Mouse (Mus musculus) left cerebral cortex, postnatal 14 days (tissue): ENCODE data around the gene Fam149a. TPM values are rescaled to one million over a fixed set of nuclear protein-coding genes. Genes with fewer than 3 reads are reported as not detected.
"Not testable (repeated sequence)": the region's sequence is repeated elsewhere in the genome, so short reads cannot be mapped to it uniquely, and the experiment has no call there.

ENCODE experiments used
- DNase-seq, 2 experiments: peaks; one replicate each; pipeline ENCODE4 v3.0.0; 2021 to 2022; ENCODE audit warnings: low spot score in 2 of 2, mixed read lengths in 1 of 2
- intact Hi-C: fragments of 180-260 bp; cut with DNase I; formaldehyde crosslinking; loops from one replicate; pipeline ENCODE4 v1.15.1; 2025
- total RNA-seq, 2 experiments: library from RNA; stranded (reverse); gene quantifications; 2 replicates each; pipeline ENCODE4 v1.2.3; 2021

Fam149a gene
- total RNA-seq, 2 experiments from 2014 or later = 23.1 to 23.8 TPM

DNA sequence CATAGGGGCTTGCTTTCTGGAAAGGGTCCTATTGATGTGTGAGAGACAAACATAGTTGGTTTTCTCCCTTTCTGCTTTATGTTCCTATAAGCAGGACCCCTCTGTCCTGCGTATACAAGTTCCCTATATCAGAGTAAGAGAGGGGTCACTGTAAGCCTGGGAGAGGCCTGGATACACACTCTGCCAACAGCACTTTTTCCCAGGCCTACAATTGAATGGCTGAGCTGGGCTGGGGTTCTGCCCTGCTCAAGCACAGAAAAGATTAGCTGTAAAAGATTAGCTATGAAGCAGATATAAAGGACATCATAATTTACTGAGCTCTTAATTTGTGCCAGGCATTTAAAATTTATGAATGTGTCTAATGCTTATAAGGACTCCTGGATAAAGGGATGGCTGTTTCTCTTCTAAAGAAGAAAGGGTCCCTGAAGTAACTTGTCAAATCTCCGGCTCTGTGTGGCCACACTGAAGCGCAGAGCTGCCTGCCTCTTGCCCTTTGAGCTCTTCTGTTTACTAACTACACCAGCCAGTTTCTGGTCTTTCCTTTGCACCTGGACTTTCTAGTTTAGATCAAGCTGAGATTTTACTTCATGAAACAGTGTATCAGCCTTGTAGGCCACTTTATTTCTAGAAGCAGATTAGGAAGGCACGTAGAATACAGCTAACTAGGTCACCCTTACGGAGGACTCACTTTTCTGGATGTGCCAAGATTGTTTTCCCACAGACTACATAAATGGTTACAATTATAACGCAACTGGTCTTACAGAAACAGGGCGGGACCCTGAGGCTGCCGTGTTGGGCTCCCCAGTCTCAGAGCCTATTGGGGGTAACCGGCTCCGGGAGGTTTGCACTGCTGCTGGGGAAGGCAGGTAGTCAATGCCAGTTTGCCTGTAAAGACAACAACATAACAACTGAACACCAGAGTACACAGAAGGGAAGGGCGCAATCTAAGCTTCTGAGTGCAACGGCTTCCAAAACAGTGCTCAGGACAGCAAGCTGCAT is 40.2 kb downstream of the Fam149a start:
- DNase-seq = no peak
- intact Hi-C loops = no loop called here

DNA sequence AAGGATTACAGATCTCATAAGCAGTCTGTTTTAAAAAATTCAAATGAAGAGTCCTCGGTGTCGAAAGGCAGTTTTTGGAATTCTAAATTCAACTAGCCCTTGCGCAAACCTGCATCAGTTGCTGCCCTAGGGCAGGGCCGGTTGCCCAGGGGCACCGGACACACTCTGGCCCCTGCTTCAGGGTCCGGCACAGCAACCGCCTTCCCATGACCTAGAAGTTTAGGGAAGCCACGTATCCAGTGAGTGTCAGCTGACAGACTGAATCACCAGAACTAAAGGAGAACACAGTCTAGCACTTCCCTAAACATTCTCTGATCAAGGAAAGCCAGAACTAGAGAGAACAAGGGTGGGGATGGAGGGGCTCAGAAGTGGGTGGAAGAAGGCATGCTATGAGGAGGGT is 48.6 kb downstream of the Fam149a start:
- DNase-seq = peak in 1 of 2 experiments; percentile 9

DNA sequence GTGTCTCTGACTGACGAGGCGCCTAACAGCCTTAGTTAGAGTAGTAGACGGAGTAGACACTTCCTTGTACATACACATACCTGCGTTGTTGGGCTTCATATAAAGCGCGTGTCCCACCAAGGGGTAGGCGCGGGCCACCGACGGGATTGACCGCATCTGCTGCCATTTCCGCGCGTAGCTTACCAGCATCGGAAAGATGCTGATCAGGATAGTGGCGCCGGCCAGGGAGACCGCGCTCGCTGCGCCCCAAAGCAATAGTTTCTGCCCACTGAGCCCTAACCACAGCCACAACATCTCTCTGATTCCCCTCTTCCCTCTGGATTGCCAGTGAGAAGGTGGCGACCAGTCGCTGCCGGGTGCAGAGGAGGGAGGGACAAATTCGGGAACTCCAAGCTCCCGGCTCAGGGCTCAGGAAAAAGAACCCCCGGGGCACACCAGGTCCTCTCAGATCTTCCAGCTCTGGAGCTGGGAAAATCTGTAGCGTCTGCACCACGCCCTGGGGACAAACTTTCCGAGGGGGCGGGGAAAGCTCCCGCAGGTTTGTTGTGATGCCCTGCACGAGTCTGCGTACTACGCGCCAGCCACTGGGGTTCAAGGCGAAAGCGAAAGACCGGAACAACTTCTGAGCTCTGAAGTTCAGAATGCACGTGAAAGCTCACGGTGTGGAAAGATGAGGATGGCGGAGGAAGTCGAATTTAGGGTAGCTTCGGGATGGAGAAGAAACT is 49.2 kb downstream of the Fam149a start, which contains the start of gene Cyp4v3:
Gene Cyp4v3, minus strand, starts transcription at position 532 of the 725 bp plus-strand sequence.
- intact Hi-C loops = no loop called here
- peak; percentile 29 to 53 for DNase-seq

More for the DNA sequence above, 48.6 kb downstream of the Fam149a start:
- intact Hi-C loops = no loop called here

DNA sequence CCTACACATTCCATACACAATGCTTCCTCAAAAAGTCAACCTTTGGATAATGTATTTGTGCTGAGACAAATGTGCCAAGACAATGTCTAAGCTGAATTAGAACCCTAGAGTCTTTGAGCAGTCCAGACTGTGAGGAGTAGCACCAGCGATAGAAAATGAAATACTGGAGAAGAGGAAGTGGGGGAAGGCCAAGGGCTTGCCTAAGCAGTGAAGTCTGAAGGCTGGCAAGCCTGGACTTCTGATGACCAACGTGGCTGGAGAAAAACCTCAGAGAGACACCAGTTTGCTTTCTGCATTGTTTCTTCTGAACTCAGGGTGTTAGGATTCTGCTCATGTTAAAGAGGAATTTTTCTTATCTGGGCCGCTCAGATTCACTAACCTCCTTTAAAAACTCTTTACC is 51.2 kb downstream of the Fam149a start:
- intact Hi-C loops = no loop called here

GRCm38 (mm10) chr8:45329206-45329980 is 52.7 kb downstream of the Fam149a start:
- intact Hi-C loops = no loop called here
- no peak for DNase-seq

More for the DNA sequence above, 51.2 kb downstream of the Fam149a start:
- DNase-seq = no peak

- intact Hi-C loops, DNase-seq: not testable (repeated sequence)
Observed at GRCm38 (mm10) chr8:45327076-45327475, 55.0 kb downstream of the Fam149a start.

DNA sequence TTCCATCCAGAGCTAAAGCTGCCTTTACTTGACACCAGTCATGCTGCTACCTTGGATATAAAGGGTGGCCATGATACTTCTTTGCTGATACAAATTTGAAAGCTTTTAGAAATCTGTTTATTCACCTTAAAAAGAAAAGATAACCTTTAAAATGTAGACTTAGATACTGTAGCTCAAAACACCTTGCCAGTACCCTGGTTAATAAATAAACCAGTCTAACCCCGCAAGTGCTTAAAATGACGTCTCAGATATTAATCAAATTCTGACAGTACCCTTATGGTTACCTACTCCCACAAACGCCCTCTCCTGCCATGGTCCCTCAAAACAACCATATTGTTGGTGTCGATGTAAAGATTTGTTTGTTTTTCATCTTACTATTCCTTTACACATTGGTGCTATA is 57.9 kb downstream of the Fam149a start:
- intact Hi-C loops = no loop called here
- DNase-seq = no peak

- intact Hi-C loops = no loop called here
- no peak for DNase-seq
Observed at GRCm38 (mm10) chr8:45321365-45321764, 60.7 kb downstream of the Fam149a start.

DNA sequence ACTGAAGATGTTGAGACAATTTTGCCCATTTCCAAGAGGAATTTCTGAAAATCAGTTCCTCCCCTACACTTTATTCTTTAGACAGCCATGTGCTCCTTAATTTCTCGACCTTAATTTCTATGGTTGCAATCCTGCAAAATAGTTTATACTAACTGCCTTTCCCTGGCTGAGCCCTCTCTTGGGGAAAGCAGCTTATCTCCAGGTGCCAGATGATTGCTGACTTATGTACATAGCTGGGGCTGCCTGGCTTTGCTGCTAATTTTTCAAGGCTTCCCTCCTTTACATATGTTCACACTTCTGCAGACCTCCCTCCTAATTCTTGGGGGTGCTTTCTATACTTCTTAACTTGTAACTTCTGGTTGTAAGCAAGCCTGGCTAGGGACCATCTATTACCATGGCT is 61.2 kb downstream of the Fam149a start:
- no peak for DNase-seq
- intact Hi-C loops = no loop called here

DNA sequence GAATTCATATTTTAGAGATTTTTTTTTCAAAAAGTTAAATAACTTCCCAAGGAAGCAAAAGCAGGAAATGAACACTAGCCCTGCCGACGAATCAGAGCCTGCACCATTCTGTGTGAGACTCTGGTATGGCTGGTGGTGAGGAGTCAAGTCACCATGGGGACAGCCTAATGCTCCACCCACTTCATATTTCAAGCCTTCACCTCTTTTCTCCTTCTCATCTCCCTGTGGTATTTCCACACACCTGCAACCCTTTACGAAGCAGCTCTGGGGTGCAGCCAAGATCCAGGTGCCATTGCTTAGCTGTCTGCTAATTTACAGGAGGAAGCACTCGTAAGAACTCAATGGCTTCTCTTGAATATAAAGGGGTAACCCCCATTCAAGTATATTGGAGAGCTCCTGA is 71.1 kb downstream of the Fam149a start:
- DNase-seq = no peak
- intact Hi-C loops = no loop called here

DNA sequence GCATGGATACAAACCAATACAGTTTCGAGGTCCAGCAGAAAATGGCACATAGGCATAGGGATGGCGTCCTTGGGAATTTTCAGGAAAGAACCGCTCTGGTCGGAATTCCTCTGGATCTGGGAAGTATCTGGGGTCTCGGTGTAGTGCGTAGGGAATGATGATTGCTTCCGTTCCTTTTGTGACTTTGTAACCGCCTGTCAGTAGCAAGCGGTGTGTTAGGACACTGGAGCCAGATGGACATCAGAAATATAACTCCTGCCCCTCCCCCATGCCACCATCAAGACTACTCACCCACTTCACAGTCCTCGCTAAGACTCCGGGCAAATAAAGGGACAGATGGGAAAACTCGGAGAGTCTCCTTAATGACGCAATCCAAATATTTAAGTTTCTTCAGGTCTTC is 73.7 kb downstream of the Fam149a start, which contains the start of gene Gm45753:
Gene Gm45753, minus strand, starts transcription at position 101 of the 400 bp plus-strand sequence.
- no peak for DNase-seq
- intact Hi-C loops = no loop called here

- intact Hi-C loops = no loop called here
- no peak for DNase-seq
Observed at GRCm38 (mm10) chr8:45305479-45305878, 76.6 kb downstream of the Fam149a start.

GRCm38 (mm10) chr8:45304354-45304753 is 77.7 kb downstream of the Fam149a start:
- no peak for DNase-seq
- intact Hi-C loops = no loop called here

- DNase-seq = no peak
- intact Hi-C loops = no loop called here
Observed at GRCm38 (mm10) chr8:45302390-45302789, 79.7 kb downstream of the Fam149a start.

GRCm38 (mm10) chr8:45295276-45295675 is 86.8 kb downstream of the Fam149a start:
- DNase-seq = no peak
- intact Hi-C loops = no loop called here

DNA sequence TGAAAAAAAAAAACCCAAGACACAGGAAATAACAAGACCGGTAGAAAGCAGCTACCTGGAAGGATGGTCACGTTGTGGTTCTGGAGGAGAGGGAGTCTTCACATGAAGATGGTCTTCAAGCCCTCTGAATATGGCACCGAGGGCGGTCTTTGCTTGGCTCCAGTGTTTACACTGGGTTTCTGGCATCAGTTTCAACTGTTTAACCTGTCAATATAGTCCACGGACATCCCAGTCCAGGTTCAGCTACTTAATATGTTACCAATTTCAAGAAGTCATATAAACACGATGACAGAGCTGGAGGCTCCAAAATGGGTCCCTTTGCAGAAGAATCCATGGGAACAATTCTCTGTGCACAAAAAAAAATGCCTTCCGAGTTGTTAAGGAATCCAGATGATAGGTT is 87.4 kb downstream of the Fam149a start, which contains the start of gene Klkb1:
Gene Klkb1, minus strand, starts transcription at position 173 of the 400 bp plus-strand sequence.
- no peak for DNase-seq

DNA sequence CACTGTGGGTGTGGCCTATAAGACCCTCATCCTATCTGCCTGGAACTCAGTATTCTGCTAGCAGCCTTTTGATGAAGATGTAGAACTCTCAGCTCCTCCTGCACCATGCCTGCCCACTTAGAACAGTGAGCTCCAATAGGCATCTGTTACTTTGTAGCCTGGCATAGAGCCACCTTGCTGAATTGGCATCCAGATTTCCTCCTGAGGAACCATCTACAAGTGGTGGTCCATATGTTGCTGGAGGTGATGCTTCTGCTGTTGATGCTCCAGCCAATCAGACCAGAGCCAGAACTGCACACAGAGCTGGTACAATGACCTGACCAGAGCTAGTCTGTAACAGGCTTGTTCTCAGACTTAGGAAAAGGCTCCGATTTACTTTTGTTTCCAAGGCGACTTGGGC is 90.3 kb downstream of the Fam149a start:
- intact Hi-C loops = no loop called here
- DNase-seq = peak; percentile 19 to 37

More for the DNA sequence above, 87.4 kb downstream of the Fam149a start, which contains the start of gene Klkb1:
- intact Hi-C loops = no loop called here
